Mouse (Mus musculus): ENCODE data around the gene Rad54l. TPM values are rescaled to one million over a fixed set of nuclear protein-coding genes. Genes with fewer than 3 reads are reported as not detected.

The Rad54l gene
- total and polyA plus RNA-seq, 3 experiments: 3.4 to 56.1 (median 47.0) TPM

- no peak for DNase-seq (ENCODE audit: low spot score)
- H3K27me3 ChIP-seq (ENCODE audit: insufficient read depth, low read length): no peaks in the 10 kb centered on the region
- H3K9me3 ChIP-seq (replicated peaks): no peaks in the 10 kb centered on the region
- no peak overlapping the region for H3K4me3 ChIP-seq (ENCODE audit: low read depth, low read length)
- no peak for ATAC-seq (ENCODE audit: extremely low read depth, insufficient number of reproducible peaks, low FRiP score, poor library complexity, severe bottlenecking)
- no peak for TF ChIP-seq TAL1 (conservative IDR thresholded peaks at IDR 0.05; ENCODE audit: low read depth, low read length)
- peaks cover 78% of the 10 kb centered on the region for H3K36me3 ChIP-seq (replicated peaks)
- peaks cover 52% of the 10 kb centered on the region for H3K4me1 ChIP-seq (ENCODE audit: insufficient read depth, low read depth, low read length)
These were observed 18.2 kb downstream of the Rad54l start for GRCm38 (mm10) chr4:116105278-116105677.

GRCm38 (mm10) chr4:116100959-116101358 lies 22.5 kb downstream of the Rad54l start:
- Histone ChIP-seq H3K4me1 (ENCODE audit: insufficient read depth, low read depth, low read length) (peaks cover 78% of the 10 kb centered on the region), H3K4me3 (ENCODE audit: low read depth, low read length) (no peak overlapping the region; the same call in 1 of the 2 replicates), H3K9me3 (replicated peaks) (no peaks in the 10 kb centered on the region), H3K27me3 (ENCODE audit: insufficient read depth, low read length) (no peaks in the 10 kb centered on the region), H3K36me3 (replicated peaks) (peaks cover 88% of the 10 kb centered on the region)
- DNase-seq (ENCODE audit: low spot score) (peak; percentile 59), ATAC-seq (ENCODE audit: extremely low read depth, insufficient number of reproducible peaks, low FRiP score, poor library complexity, severe bottlenecking) (peak; percentile 91)
- TF ChIP-seq GATA2 (IDR thresholded peaks at IDR 0.05; ENCODE audit: borderline replicate concordance, low read depth, low read length) (0 out of 2 replicates have a peak, but pooled peaks have one; percentile 15), CTCF (IDR thresholded peaks at IDR 0.05; ENCODE audit: low read depth, low read length) (no peak), TAL1 (conservative IDR thresholded peaks at IDR 0.05; ENCODE audit: low read depth, low read length) (peak; percentile 95), GATA1 (IDR thresholded peaks at IDR 0.05; ENCODE audit: borderline replicate concordance, low read length) (no peak), POLR2AphosphoS5 (IDR thresholded peaks at IDR 0.05; ENCODE audit: insufficient replicate concordance, low read depth, low read length) (no peak)

GRCm38 (mm10) chr4:116097211-116097610 lies 26.3 kb downstream of the Rad54l start:
- H3K4me3 ChIP-seq (ENCODE audit: low read depth, low read length): no peak overlapping the region
- no peaks in the 10 kb centered on the region for H3K9me3 ChIP-seq (replicated peaks)
- peaks cover 89% of the 10 kb centered on the region for H3K36me3 ChIP-seq (replicated peaks)
- DNase-seq (ENCODE audit: low spot score) (no peak), ATAC-seq (ENCODE audit: extremely low read depth, insufficient number of reproducible peaks, low FRiP score, poor library complexity, severe bottlenecking) (no peak)
- TF ChIP-seq TAL1 (conservative IDR thresholded peaks at IDR 0.05; ENCODE audit: low read depth, low read length): no peak
- TF ChIP-seq GATA1 (IDR thresholded peaks at IDR 0.05; ENCODE audit: borderline replicate concordance, low read length): no peak
- TF ChIP-seq CTCF (IDR thresholded peaks at IDR 0.05; ENCODE audit: low read depth, low read length): no peak
- no peak for TF ChIP-seq POLR2AphosphoS5 (IDR thresholded peaks at IDR 0.05; ENCODE audit: insufficient replicate concordance, low read depth, low read length)
- H3K4me1 ChIP-seq (ENCODE audit: insufficient read depth, low read depth, low read length): peaks cover 63% of the 10 kb centered on the region
- H3K27me3 ChIP-seq (ENCODE audit: insufficient read depth, low read length): no peaks in the 10 kb centered on the region

DNA sequence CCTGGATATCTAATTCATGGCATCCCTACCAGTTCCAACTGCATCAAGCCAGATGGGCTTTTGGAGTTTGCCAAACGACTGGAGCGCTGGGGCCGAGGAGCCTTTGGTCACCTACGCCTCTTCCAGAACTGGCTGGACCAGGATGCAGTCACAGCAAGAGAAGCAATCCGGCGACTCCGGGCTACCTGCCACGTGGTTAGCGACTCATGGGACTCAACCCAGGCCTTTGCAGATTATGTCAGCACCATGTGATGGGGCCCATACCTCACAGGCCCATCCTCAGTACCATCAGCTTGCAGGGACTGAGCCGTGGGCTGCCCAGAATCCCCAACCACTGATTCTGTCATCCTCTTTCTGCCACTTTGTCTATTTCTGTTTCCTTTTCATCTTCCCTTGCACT lies 27.2 kb downstream of the Rad54l start:
- Histone ChIP-seq H3K27me3 (ENCODE audit: insufficient read depth, low read length) (no peaks in the 10 kb centered on the region), H3K9me3 (replicated peaks) (no peaks in the 10 kb centered on the region), H3K4me3 (ENCODE audit: low read depth, low read length) (no peak overlapping the region), H3K4me1 (ENCODE audit: insufficient read depth, low read depth, low read length) (peaks cover 55% of the 10 kb centered on the region), H3K36me3 (replicated peaks) (peaks cover 92% of the 10 kb centered on the region)
- TF ChIP-seq POLR2AphosphoS5 (IDR thresholded peaks at IDR 0.05; ENCODE audit: insufficient replicate concordance, low read depth, low read length): peak; percentile 48; the same call in 1 of the 2 replicates
- no peak for TF ChIP-seq CTCF (IDR thresholded peaks at IDR 0.05; ENCODE audit: low read depth, low read length)
- DNase-seq (ENCODE audit: low spot score): no peak
- ATAC-seq (ENCODE audit: extremely low read depth, insufficient number of reproducible peaks, low FRiP score, poor library complexity, severe bottlenecking): no peak

DNA sequence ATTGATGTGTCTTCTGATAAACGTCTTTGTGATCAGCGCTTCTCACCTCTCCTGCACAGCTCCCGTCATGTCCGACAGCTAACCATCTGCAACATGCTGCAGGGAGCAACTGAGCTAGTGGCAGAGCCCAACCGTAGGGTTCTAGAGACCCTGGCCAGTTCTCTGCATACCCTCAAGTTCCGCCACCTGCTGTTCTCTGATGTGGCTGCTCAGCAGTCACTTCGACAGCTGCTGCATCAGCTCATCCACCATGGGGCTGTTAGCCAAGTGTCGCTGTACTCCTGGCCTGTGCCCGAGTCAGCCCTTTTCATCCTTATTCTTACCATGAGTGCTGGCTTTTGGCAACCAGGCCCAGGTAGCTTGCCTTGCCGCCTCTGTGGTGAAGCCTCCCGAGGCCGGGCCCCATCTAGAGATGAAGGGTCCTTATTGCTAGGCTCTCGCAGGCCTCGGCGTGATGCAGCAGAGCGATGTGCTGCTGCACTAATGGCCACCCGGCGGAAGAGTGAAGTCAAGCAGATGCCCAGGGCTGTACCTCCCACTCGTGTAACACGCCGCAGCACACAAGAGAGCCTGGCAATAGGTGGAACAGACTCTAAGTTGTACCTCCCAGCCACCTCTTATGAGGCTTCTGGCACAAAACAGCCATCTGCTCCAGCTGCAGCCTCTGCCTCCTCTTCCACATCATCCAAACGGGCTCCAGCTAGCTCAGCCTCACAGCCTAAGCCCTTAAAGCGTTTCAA lies 34.8 kb downstream of the Rad54l start:
- no peak overlapping the region for H3K4me3 ChIP-seq (ENCODE audit: low read depth, low read length)
- TF ChIP-seq TAL1 (conservative IDR thresholded peaks at IDR 0.05; ENCODE audit: low read depth, low read length) (no peak), CTCF (IDR thresholded peaks at IDR 0.05; ENCODE audit: low read depth, low read length) (no peak), POLR2AphosphoS5 (IDR thresholded peaks at IDR 0.05; ENCODE audit: insufficient replicate concordance, low read depth, low read length) (no peak), GATA2 (IDR thresholded peaks at IDR 0.05; ENCODE audit: borderline replicate concordance, low read depth, low read length) (no peak), GATA1 (IDR thresholded peaks at IDR 0.05; ENCODE audit: borderline replicate concordance, low read length) (no peak)
- DNase-seq (ENCODE audit: low spot score) (no peak), ATAC-seq (ENCODE audit: extremely low read depth, insufficient number of reproducible peaks, low FRiP score, poor library complexity, severe bottlenecking) (no peak)
- peaks cover 91% of the 10 kb centered on the region for H3K36me3 ChIP-seq (replicated peaks)
- H3K27me3 ChIP-seq (ENCODE audit: insufficient read depth, low read length): no peaks in the 10 kb centered on the region
- H3K4me1 ChIP-seq (ENCODE audit: insufficient read depth, low read depth, low read length): peaks cover 15% of the 10 kb centered on the region
- H3K9me3 ChIP-seq (replicated peaks): no peaks in the 10 kb centered on the region

DNA sequence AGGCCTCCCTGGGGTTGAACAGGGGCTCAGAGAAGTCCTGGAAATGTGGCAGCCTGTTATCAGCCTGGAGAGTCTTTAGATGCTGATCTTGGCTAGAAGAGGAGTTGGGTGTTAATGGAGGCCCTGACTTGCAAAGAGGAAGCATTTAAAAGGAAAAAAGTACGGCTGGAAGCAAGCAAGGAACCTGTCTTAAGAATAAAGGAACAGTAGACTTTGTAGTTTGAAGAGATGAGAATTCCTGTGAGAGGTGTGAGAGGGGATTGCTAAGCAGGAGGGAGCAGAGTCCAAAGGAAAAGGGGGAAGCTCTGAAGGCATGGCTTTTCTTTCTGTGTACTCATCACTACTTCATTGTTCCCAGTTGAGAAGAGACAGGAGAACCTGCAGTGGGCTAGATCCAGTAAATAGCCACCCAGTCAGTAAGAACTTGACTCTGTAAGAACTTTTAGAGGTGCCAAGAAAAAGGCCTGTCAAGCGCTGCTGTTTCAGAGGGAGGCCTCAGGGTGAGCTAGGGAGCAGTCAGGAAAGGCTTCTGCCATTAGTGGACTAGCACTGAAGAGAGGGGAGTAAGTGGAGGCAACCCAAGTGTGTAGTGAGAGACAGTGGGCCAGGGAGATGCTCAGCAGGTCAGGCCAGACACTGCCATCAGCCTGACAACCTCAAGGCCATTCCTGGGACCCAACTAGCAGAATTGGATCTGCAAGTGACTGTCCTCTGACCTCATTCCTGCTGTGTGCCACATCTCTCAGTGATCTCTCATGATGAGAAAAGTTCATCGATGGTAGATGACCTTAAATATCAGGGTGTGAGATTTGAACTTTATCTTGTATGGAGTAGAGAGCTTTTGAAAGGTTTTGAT lies 46.0 kb downstream of the Rad54l start:
- Histone ChIP-seq H3K27me3 (ENCODE audit: insufficient read depth, low read length) (no peaks in the 10 kb centered on the region), H3K9me3 (replicated peaks) (no peaks in the 10 kb centered on the region), H3K4me3 (ENCODE audit: low read depth, low read length) (peak overlapping the region; percentile 96), H3K4me1 (ENCODE audit: insufficient read depth, low read depth, low read length) (peaks cover 39% of the 10 kb centered on the region), H3K36me3 (replicated peaks) (peaks cover 49% of the 10 kb centered on the region)
- ATAC-seq (ENCODE audit: extremely low read depth, insufficient number of reproducible peaks, low FRiP score, poor library complexity, severe bottlenecking) (no peak), DNase-seq (ENCODE audit: low spot score) (no peak)
- TF ChIP-seq GATA2 (IDR thresholded peaks at IDR 0.05; ENCODE audit: borderline replicate concordance, low read depth, low read length): no peak

All from G1E (cell line).